Mouse (Mus musculus): Measurements from ENCODE around the gene Pknox1. TPM values are rescaled to one million over a fixed set of nuclear protein-coding genes. Genes with fewer than 3 reads are reported as not detected.

The Pknox1 gene
- 16.3 and 18.0 TPM in 2 replicates for polyA plus RNA-seq (2012; rRNA removed)

GRCm38 (mm10) chr17:31564015-31564857 is at the start of gene Pknox1:
Gene Pknox1 (plus strand): TSS chr17:31564734.
- peak within 1 kb of the TSS; percentile 75 for H3K4me3 ChIP-seq (ENCODE audit: insufficient read depth, low read length)
- no peak for TF ChIP-seq CTCF (IDR thresholded peaks at IDR 0.05; ENCODE audit: extremely low read depth, insufficient read depth, low read length)
- TF ChIP-seq POLR2A (IDR thresholded peaks at IDR 0.05; ENCODE audit: extremely low read depth, insufficient read depth, low read length): peak; percentile 84
- H3K27ac ChIP-seq (ENCODE audit: insufficient read depth, low read length): peak within 1 kb of the TSS; percentile 82
- H3K4me1 ChIP-seq (ENCODE audit: control insufficient read depth, insufficient read depth, low read length): peaks cover 8% of the 10 kb centered on the region

GRCm38 (mm10) chr17:31519344-31519945 is 45.1 kb upstream of the Pknox1 start:
- TF ChIP-seq CTCF (IDR thresholded peaks at IDR 0.05; ENCODE audit: extremely low read depth, insufficient read depth, low read length): no peak
- no peak for TF ChIP-seq POLR2A (IDR thresholded peaks at IDR 0.05; ENCODE audit: extremely low read depth, insufficient read depth, low read length)
- Histone ChIP-seq H3K4me3 (ENCODE audit: insufficient read depth, low read length) (peak overlapping the region; percentile 47), H3K4me1 (ENCODE audit: control insufficient read depth, insufficient read depth, low read length) (peaks cover 5% of the 10 kb centered on the region; the same call in 1 of the 2 replicates), H3K27ac (ENCODE audit: insufficient read depth, low read length) (no peak overlapping the region)

- TF ChIP-seq POLR2A (IDR thresholded peaks at IDR 0.05; ENCODE audit: extremely low read depth, insufficient read depth, low read length): peak; percentile 93
- TF ChIP-seq CTCF (IDR thresholded peaks at IDR 0.05; ENCODE audit: extremely low read depth, insufficient read depth, low read length): no peak
- Histone ChIP-seq H3K4me1 (ENCODE audit: control insufficient read depth, insufficient read depth, low read length) (peaks cover 5% of the 10 kb centered on the region; the same call in 1 of the 2 replicates), H3K27ac (ENCODE audit: insufficient read depth, low read length) (peak within 1 kb of the TSS; percentile 30; the same call in 1 of the 2 replicates), H3K4me3 (ENCODE audit: insufficient read depth, low read length) (peak within 1 kb of the TSS; percentile 47)
These were observed 44.3 kb upstream of the Pknox1 start, which contains the start of the genes Wdr4 and Ndufv3 for GRCm38 (mm10) chr17:31519946-31520838. Gene Wdr4 (minus strand): TSS chr17:31519980. Gene Ndufv3 (plus strand): TSS chr17:31520115.

- TF ChIP-seq CTCF (IDR thresholded peaks at IDR 0.05; ENCODE audit: extremely low read depth, insufficient read depth, low read length) (no peak), POLR2A (IDR thresholded peaks at IDR 0.05; ENCODE audit: extremely low read depth, insufficient read depth, low read length) (no peak)
- Histone ChIP-seq H3K27ac (ENCODE audit: insufficient read depth, low read length) (no peak overlapping the region), H3K4me3 (ENCODE audit: insufficient read depth, low read length) (peak overlapping the region; percentile 47), H3K4me1 (ENCODE audit: control insufficient read depth, insufficient read depth, low read length) (peaks cover 5% of the 10 kb centered on the region; the same call in 1 of the 2 replicates)
These were observed 43.6 kb upstream of the Pknox1 start for GRCm38 (mm10) chr17:31520895-31521294.

- Histone ChIP-seq H3K27ac (ENCODE audit: insufficient read depth, low read length) (no peak overlapping the region), H3K4me3 (ENCODE audit: insufficient read depth, low read length) (no peak overlapping the region), H3K4me1 (ENCODE audit: control insufficient read depth, insufficient read depth, low read length) (peaks cover 5% of the 10 kb centered on the region; the same call in 1 of the 2 replicates)
- TF ChIP-seq CTCF (IDR thresholded peaks at IDR 0.05; ENCODE audit: extremely low read depth, insufficient read depth, low read length) (no peak), POLR2A (IDR thresholded peaks at IDR 0.05; ENCODE audit: extremely low read depth, insufficient read depth, low read length) (no peak)
These were observed 42.6 kb upstream of the Pknox1 start for GRCm38 (mm10) chr17:31521948-31522347.

- H3K4me1 ChIP-seq (ENCODE audit: control insufficient read depth, insufficient read depth, low read length): peaks cover 5% of the 10 kb centered on the region; the same call in 1 of the 2 replicates
- H3K4me3 ChIP-seq (ENCODE audit: insufficient read depth, low read length): no peak overlapping the region
- H3K27ac ChIP-seq (ENCODE audit: insufficient read depth, low read length): no peak overlapping the region
- no peak for TF ChIP-seq POLR2A (IDR thresholded peaks at IDR 0.05; ENCODE audit: extremely low read depth, insufficient read depth, low read length)
- no peak for TF ChIP-seq CTCF (IDR thresholded peaks at IDR 0.05; ENCODE audit: extremely low read depth, insufficient read depth, low read length)
These were observed 39.4 kb upstream of the Pknox1 start for GRCm38 (mm10) chr17:31525114-31525513.

GRCm38 (mm10) chr17:31525816-31526215 is 38.7 kb upstream of the Pknox1 start:
- H3K27ac ChIP-seq (ENCODE audit: insufficient read depth, low read length): no peak overlapping the region
- H3K4me3 ChIP-seq (ENCODE audit: insufficient read depth, low read length): no peak overlapping the region
- TF ChIP-seq POLR2A (IDR thresholded peaks at IDR 0.05; ENCODE audit: extremely low read depth, insufficient read depth, low read length): no peak
- no peak for TF ChIP-seq CTCF (IDR thresholded peaks at IDR 0.05; ENCODE audit: extremely low read depth, insufficient read depth, low read length)
- peaks cover 5% of the 10 kb centered on the region; the same call in 1 of the 2 replicates for H3K4me1 ChIP-seq (ENCODE audit: control insufficient read depth, insufficient read depth, low read length)

GRCm38 (mm10) chr17:31529314-31529713 is 35.2 kb upstream of the Pknox1 start:
- no peak overlapping the region for H3K27ac ChIP-seq (ENCODE audit: insufficient read depth, low read length)
- TF ChIP-seq CTCF (IDR thresholded peaks at IDR 0.05; ENCODE audit: extremely low read depth, insufficient read depth, low read length): peak; percentile 59
- no peak for TF ChIP-seq POLR2A (IDR thresholded peaks at IDR 0.05; ENCODE audit: extremely low read depth, insufficient read depth, low read length)
- no peaks in the 10 kb centered on the region for H3K4me1 ChIP-seq (ENCODE audit: control insufficient read depth, insufficient read depth, low read length)
- H3K4me3 ChIP-seq (ENCODE audit: insufficient read depth, low read length): no peak overlapping the region

Data from cortical plate, adult 2 months (tissue).